Mouse (Mus musculus) limb, embryonic 11.5 days (tissue): ENCODE measurements around the gene Tmem144. TPM values are rescaled to one million over a fixed set of nuclear protein-coding genes. Genes with fewer than 3 reads are reported as not detected.

ENCODE experiments used
- ATAC-seq: fragments of 200-750 bp; cut with Nextera tagmentation; 2 replicates; pipeline ENCODE4 v1.8.0; 2017; ENCODE audit warnings: low read depth; ENCODE audit not compliant: insufficient number of reproducible peaks, low FRiP score, low TSS enrichment
- DNase-seq: peaks from one replicate; pipeline ENCODE4 v3.0.0-alpha.2; 2015; ENCODE audit warnings: low spot score
- H3K27ac ChIP-seq: fragments of 300-500 bp; sonication (generic); replicated peaks from 2 replicates; pipeline ENCODE4 v1.5.1; 2014; ENCODE audit warnings: low read depth, mild to moderate bottlenecking, low read length
- H3K27me3 ChIP-seq: fragments of 300-500 bp; sonication (generic); 2 replicates; pipeline ENCODE4 v1.6.1; 2014; ENCODE audit warnings: mild to moderate bottlenecking, low read length, mixed read lengths; ENCODE audit not compliant: control insufficient read depth, insufficient read depth
- H3K36me3 ChIP-seq: fragments of 300-500 bp; sonication (generic); 2 replicates; pipeline ENCODE4 v1.6.1; 2014; ENCODE audit warnings: mild to moderate bottlenecking, low read length, moderate library complexity, mixed read lengths; ENCODE audit not compliant: control insufficient read depth, insufficient read depth
- H3K4me1 ChIP-seq: fragments of 300-500 bp; sonication (generic); 2 replicates; pipeline ENCODE4 v1.6.1; 2014; ENCODE audit warnings: low read length, mixed read lengths; ENCODE audit not compliant: control insufficient read depth, insufficient read depth
- H3K4me2 ChIP-seq: fragments of 300-500 bp; sonication (generic); 2 replicates; pipeline ENCODE4 v1.6.1; 2014; ENCODE audit warnings: low read depth, mild to moderate bottlenecking, moderate library complexity; ENCODE audit not compliant: severe bottlenecking
- H3K4me3 ChIP-seq: fragments of 300-500 bp; sonication (generic); 2 replicates; pipeline ENCODE4 v1.5.1; 2014; ENCODE audit warnings: low read depth, low read length
- H3K9ac ChIP-seq: fragments of 300-500 bp; sonication (generic); 2 replicates; pipeline ENCODE4 v1.6.1; 2014; ENCODE audit warnings: mild to moderate bottlenecking, low read length
- H3K9me3 ChIP-seq: fragments of 300-500 bp; sonication (generic); 2 replicates; pipeline ENCODE4 v1.6.1; 2016; ENCODE audit warnings: low read length; ENCODE audit not compliant: control insufficient read depth
- WGBS: fragments of 180-500 bp; shearing (Covaris S2); extraction: QIAGEN DNeasy Blood & Tissue Kit; methylation state at CpG from one replicate; pipeline ENCODE4 v1.1.7; 2014; 5-methylcytosine and 5-hydroxymethylcytosine counted together
- polyA plus RNA-seq: library from polyadenylated mRNA; unstranded; fragments of >200 nt; fragmentation: Nextera tagmentation; extraction: Ambion mirVana; gene quantifications from 2 replicates; pipeline ENCODE4 v1.2.1, GENCODE M21; 2014

Gene Tmem144
- polyA plus RNA-seq, 1 experiment from 2014 or later, result 5.1 TPM

GRCm38 (mm10) chr3:79878350-79878749, 25.8 kb upstream of the Tmem144 start:
- Histone ChIP-seq H3K9ac (no peak overlapping the region), H3K9me3 (no peaks in the 10 kb centered on the region), H3K27ac (no peak overlapping the region), H3K4me3 (no peak overlapping the region), H3K36me3 (no peaks in the 10 kb centered on the region), H3K27me3 (no peaks in the 10 kb centered on the region), H3K4me1 (peaks cover 3% of the 10 kb centered on the region; the same call in 1 of the 2 replicates), H3K4me2 (no peak overlapping the region)
- WGBS, result 60% methylated on average over 3 of the region's 3 CpGs
- ATAC-seq, result no peak
- no peak for DNase-seq

GRCm38 (mm10) chr3:79875471-79875870, 22.9 kb upstream of the Tmem144 start:
- no peak overlapping the region for H3K4me2 ChIP-seq
- H3K4me1 ChIP-seq, result peaks cover 3% of the 10 kb centered on the region; the same call in 1 of the 2 replicates
- ATAC-seq (no peak), DNase-seq (no peak)
- no peak overlapping the region for H3K4me3 ChIP-seq
- no peaks in the 10 kb centered on the region for H3K9me3 ChIP-seq
- 90% methylated on average over 5 of the region's 5 CpGs for WGBS
- H3K27ac ChIP-seq, result no peak overlapping the region
- H3K27me3 ChIP-seq, result no peaks in the 10 kb centered on the region
- H3K9ac ChIP-seq, result no peak overlapping the region
- H3K36me3 ChIP-seq, result no peaks in the 10 kb centered on the region

- Histone ChIP-seq H3K9ac (no peak overlapping the region), H3K4me2 (no peak overlapping the region), H3K9me3 (no peaks in the 10 kb centered on the region), H3K27ac (no peak overlapping the region), H3K4me3 (no peak overlapping the region), H3K4me1 (peaks cover 3% of the 10 kb centered on the region; the same call in 1 of the 2 replicates), H3K36me3 (no peaks in the 10 kb centered on the region), H3K27me3 (no peaks in the 10 kb centered on the region)
- 65% methylated on average over 1 of the region's 1 CpGs for WGBS
- ATAC-seq (no peak), DNase-seq (no peak)
These were observed 14.6 kb upstream of the Tmem144 start for GRCm38 (mm10) chr3:79867121-79867709.

GRCm38 (mm10) chr3:79866526-79866925, 14.0 kb upstream of the Tmem144 start:
- DNase-seq (no peak), ATAC-seq (no peak)
- Histone ChIP-seq H3K27ac (no peak overlapping the region), H3K27me3 (no peaks in the 10 kb centered on the region), H3K4me2 (no peak overlapping the region), H3K9ac (no peak overlapping the region), H3K9me3 (no peaks in the 10 kb centered on the region), H3K36me3 (no peaks in the 10 kb centered on the region), H3K4me3 (no peak overlapping the region), H3K4me1 (peaks cover 3% of the 10 kb centered on the region; the same call in 1 of the 2 replicates)
- 89% methylated on average over 9 of the region's 9 CpGs for WGBS

GRCm38 (mm10) chr3:79866089-79866488, 13.5 kb upstream of the Tmem144 start:
- ATAC-seq (no peak), DNase-seq (no peak)
- 92% methylated on average over 3 of the region's 3 CpGs for WGBS

GRCm38 (mm10) chr3:79864824-79865223, 12.3 kb upstream of the Tmem144 start:
- Histone ChIP-seq H3K27me3 (no peaks in the 10 kb centered on the region), H3K9me3 (no peaks in the 10 kb centered on the region), H3K9ac (no peak overlapping the region), H3K4me1 (peaks cover 3% of the 10 kb centered on the region; the same call in 1 of the 2 replicates), H3K4me2 (no peak overlapping the region), H3K27ac (no peak overlapping the region), H3K4me3 (no peak overlapping the region), H3K36me3 (no peaks in the 10 kb centered on the region)
- WGBS, result 39% methylated on average over 7 of the region's 7 CpGs
- no peak for ATAC-seq
- DNase-seq, result no peak

More at GRCm38 (mm10) chr3:79866089-79866488, 13.5 kb upstream of the Tmem144 start:
- Histone ChIP-seq H3K9me3 (no peaks in the 10 kb centered on the region), H3K4me3 (no peak overlapping the region), H3K27me3 (no peaks in the 10 kb centered on the region), H3K27ac (no peak overlapping the region), H3K9ac (no peak overlapping the region), H3K4me1 (peaks cover 3% of the 10 kb centered on the region; the same call in 1 of the 2 replicates), H3K36me3 (no peaks in the 10 kb centered on the region), H3K4me2 (no peak overlapping the region)

- no peak overlapping the region for H3K4me2 ChIP-seq
- DNase-seq, result no peak
- H3K27ac ChIP-seq, result no peak overlapping the region
- no peak overlapping the region for H3K9ac ChIP-seq
- H3K36me3 ChIP-seq, result no peaks in the 10 kb centered on the region
- no peaks in the 10 kb centered on the region for H3K27me3 ChIP-seq
- no peak for ATAC-seq
- 81% methylated on average over 3 of the region's 3 CpGs for WGBS
- no peaks in the 10 kb centered on the region for H3K9me3 ChIP-seq
- no peaks in the 10 kb centered on the region for H3K4me1 ChIP-seq
- H3K4me3 ChIP-seq, result no peak overlapping the region
These were observed 5.6 kb upstream of the Tmem144 start for GRCm38 (mm10) chr3:79858221-79858620.

- DNase-seq (no peak), ATAC-seq (no peak)
- no peaks in the 10 kb centered on the region for H3K9me3 ChIP-seq
- H3K4me1 ChIP-seq, result no peaks in the 10 kb centered on the region
- no peak overlapping the region for H3K9ac ChIP-seq
- H3K36me3 ChIP-seq, result no peaks in the 10 kb centered on the region
- 49% methylated on average over 5 of the region's 5 CpGs for WGBS
- no peaks in the 10 kb centered on the region for H3K27me3 ChIP-seq
- no peak overlapping the region for H3K27ac ChIP-seq
- H3K4me3 ChIP-seq, result no peak overlapping the region
- H3K4me2 ChIP-seq, result no peak overlapping the region
These were observed 5.2 kb upstream of the Tmem144 start for GRCm38 (mm10) chr3:79857780-79858179.

- Histone ChIP-seq H3K27ac (no peak overlapping the region), H3K36me3 (no peaks in the 10 kb centered on the region), H3K9me3 (no peaks in the 10 kb centered on the region), H3K4me3 (no peak overlapping the region), H3K4me2 (no peak overlapping the region), H3K9ac (no peak overlapping the region), H3K4me1 (no peaks in the 10 kb centered on the region), H3K27me3 (no peaks in the 10 kb centered on the region)
- DNase-seq (no peak), ATAC-seq (no peak)
- 69% methylated on average over 3 of the region's 3 CpGs for WGBS
These were observed 465 bp downstream of the Tmem144 start for GRCm38 (mm10) chr3:79852108-79852507.
